Mouse (Mus musculus) thymus, postnatal 0 days (tissue): ENCODE data around the gene Sept4. TPM values are rescaled to one million over a fixed set of nuclear protein-coding genes. Genes with fewer than 3 reads are reported as not detected.

Source experiments
- DNase-seq: peaks from one replicate; pipeline ENCODE4 v3.0.0-alpha.2; 2015; ENCODE audit warnings: low spot score
- polyA plus RNA-seq: library from polyadenylated mRNA; unstranded; fragments of >200 nt; fragmentation: Nextera tagmentation; extraction: Ambion mirVana; gene quantifications from 2 replicates; pipeline ENCODE4 v1.2.1, GENCODE M21; 2015

Sept4 gene
- polyA plus RNA-seq = 23.9 and 25.0 TPM in 2 replicates

DNA sequence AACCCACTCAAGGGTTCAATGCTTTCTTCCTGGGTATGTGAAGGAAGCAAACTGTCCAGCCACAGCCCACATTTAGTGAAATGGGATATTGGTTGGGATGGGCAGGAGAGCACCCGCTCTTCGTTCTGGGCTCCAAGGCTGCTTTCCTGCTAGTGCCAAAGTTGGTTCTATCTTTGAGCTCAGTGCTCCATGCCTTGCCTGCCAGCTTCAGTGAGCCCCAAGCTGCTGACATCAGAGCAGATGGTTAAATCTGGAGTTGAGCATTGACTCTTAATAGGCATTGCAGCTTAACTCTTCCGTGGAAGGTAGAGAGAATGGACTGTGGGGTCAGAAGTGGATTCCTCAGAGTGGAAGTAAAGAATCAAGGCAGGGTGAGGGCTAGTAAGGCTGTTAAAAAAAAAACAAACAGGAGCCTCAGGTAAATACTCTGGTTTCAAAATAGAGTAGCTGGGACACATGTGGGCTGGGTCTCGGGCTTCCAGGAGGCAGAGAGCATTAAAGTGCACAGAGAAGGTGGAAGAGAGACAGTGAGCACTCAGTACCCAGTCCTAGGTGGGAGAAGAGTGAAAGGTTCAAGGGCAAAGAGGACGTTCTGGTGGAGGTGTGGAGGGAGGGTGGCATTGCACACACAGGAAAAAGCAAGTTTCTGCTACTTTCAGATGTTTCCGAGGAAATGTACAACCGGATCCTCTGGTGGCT lies at the start of gene Sept4:
Gene Sept4 (plus strand): TSS at position 649 of the 699 bp plus-strand sequence.
- no peak for DNase-seq

DNA sequence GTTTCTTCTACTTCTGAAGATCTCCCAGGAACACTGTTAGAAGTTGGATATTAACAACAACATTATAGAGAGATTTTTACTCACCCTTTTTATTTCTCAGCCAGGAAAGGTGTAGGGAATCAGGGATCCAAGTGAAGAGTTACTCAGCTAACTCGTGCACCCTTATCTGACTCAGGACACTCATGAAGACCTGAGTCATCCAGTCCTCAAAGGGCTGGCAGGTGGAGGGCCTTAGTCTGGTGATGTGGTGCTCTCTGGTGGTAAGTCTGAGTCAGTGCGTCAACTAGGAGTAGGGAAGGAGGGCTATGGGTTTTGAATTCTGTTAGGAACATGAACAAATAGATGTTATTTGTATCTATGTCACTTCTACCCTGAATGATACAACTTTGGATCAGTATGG lies 49.4 kb upstream of the Sept4 start:
- DNase-seq = peak; percentile 74

- DNase-seq = no peak
These were observed 45.2 kb upstream of the Sept4 start for GRCm38 (mm10) chr11:87523466-87523865.

DNA sequence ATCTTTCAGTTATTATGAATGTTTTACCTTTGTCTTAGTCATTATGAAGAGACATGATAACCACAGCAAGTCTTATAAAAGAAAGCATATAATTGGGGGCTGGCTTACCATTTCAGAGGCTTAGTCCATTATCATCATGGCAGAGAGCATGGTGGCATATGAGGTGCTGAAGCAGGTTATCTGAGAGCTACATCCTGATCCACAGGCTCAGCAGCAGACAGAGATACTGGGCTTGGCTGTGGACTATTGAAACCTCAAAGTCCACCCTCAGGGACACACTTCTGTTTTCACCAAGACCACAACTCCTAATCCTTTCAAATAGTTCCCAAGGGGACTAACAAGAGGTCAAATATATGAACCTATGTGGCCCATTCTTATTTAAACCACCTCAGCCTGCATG lies 44.7 kb upstream of the Sept4 start:
- DNase-seq = no peak

- no peak for DNase-seq
These were observed 43.9 kb upstream of the Sept4 start for GRCm38 (mm10) chr11:87524780-87525179.

- DNase-seq = no peak
These were observed 41.3 kb upstream of the Sept4 start for GRCm38 (mm10) chr11:87527364-87527763.

- peak; percentile 12 for DNase-seq
These were observed 40.7 kb upstream of the Sept4 start for GRCm38 (mm10) chr11:87527990-87528389.

GRCm38 (mm10) chr11:87531695-87532094 lies 37.0 kb upstream of the Sept4 start:
- peak; percentile 34 for DNase-seq

DNA sequence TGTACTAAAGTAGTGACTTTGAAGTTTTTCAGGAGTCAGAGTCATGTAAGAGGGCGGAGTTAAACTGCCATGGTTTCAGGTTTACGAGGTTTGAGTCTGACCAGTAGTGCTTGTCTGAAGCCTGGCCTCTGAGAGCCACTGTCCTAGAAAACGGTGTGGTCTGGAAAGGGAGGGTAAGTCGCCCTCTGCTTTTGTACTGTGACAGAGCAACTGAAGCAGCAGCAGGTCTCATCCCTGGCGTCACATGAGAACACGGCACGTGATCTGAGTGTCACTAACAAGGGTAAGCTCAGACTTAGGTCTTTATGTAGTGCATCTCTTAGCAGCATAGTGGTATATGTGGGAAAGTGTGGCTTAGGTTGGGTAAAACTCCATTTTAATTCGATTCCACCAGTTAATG lies 26.4 kb upstream of the Sept4 start:
- no peak for DNase-seq

DNA sequence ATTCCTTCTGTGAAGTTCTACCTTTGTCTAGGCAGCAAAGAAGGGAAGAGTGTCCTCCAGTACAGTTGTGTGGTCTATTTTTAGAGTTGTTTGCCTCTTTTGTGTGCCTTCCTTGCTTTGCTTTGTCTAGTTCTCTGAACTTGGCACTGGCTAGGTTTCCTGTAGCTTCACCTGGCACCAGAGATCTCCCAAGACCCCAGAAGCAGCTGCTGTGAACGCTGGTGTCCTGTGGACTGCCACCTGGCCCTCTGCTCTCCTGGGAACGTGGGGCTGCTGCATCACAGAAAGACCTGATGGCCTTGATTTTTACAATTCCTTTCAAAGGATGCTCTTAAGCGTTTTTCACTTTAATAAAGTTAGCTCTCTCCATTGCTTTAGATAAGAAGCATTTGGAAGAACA lies 25.8 kb upstream of the Sept4 start:
- peak; percentile 38 for DNase-seq

DNA sequence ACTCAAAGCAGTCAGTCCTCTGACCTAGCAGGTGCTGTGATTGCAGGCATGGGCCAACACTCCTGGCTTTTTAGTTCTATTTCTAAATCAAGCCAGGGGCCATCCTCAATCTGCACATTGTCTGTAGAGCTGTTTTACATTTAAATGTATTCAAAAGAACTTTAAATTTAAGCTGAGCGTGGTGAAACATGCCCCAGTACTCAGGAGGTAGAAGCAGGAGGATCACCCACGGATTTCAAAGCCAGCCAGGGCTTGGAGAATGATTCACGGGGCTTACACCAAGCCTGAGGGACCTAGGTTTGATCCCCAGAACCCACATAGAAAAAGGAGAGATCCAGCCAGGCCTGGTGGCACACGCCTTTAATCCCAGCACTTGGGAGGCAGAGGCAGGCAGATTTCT lies 15.4 kb upstream of the Sept4 start:
- DNase-seq = no peak

GRCm38 (mm10) chr11:87554386-87554785 lies 14.3 kb upstream of the Sept4 start:
- DNase-seq = no peak

GRCm38 (mm10) chr11:87555106-87555703 lies 13.5 kb upstream of the Sept4 start:
- DNase-seq = no peak

DNA sequence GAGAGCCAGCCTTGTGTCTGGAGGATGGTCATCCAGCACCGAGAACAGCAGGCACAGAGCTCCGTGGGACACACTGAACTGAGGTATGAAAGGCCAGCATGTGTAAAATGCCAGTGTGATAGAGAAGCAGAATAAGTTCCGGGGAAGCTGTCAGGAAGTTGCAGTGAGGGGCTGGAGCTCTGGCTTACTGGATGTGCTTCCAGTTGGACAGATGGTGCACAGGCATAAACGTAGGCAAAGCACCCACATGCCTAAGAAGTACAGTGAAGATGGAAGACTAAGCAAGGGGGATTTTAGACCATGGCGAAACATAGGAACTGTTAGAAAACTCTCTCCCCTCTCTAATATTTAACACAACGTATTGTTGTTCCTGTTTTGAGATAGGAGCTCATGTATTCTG lies 7.5 kb upstream of the Sept4 start:
- DNase-seq = no peak

GRCm38 (mm10) chr11:87566501-87566900 lies 2.2 kb upstream of the Sept4 start, which contains the start of gene Gm11492:
Gene Gm11492, plus strand, starts transcription at chr11:87566653.
- no peak for DNase-seq

DNA sequence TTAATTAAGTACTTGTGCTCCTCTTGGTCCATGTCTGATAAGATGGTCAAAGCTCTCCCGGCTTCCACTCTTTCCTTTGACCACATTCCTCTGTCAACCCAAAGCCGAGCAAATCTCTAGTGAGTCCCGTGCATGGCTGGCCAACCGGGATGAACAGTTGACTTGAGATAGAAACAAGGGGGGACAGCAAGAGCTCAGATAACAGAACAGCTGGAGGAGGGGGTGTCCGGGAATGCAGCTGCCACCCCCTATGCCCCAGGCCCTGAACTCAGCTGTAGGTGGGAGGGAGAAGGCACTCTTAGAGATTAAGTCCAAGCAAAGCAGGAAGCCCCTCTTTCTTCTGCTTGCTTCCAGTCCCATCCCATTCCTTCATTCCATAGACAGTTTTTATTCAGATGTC lies 2.0 kb downstream of the Sept4 start:
- no peak for DNase-seq

GRCm38 (mm10) chr11:87571361-87571950 lies 2.8 kb downstream of the Sept4 start:
- DNase-seq = no peak

GRCm38 (mm10) chr11:87573751-87574150 lies 5.0 kb downstream of the Sept4 start:
- no peak for DNase-seq

DNA sequence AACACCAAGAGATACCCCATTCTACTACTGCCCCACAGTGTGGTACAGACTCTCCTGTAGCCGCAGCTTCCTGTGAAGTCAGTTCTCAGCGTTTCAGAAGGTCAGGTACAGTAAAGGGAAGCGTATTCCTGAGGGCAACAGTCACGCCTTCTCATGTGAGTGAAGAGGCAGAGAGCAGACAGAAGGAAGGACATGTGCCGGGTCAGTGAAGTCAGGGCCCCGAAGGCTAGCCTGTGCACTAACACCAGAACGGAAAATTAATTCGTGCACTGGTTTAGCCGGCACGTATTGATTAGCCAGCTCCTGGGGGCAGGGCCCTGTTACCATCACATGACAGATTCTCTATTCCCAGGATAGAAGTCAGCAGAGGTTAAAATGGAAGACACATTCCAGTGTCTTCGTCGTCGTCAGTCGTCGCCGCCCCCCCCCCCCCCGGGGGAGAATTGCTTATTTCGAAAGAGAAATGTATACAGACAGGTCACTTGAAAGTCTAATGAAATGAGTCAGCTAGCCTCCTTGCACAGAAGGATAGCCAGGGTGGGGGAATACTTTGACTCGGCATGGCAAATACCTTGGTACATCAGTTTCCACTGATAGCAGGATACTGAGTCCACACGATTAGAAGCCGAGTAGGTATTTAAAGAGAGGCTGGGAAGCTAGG lies 5.9 kb downstream of the Sept4 start:
- DNase-seq = no peak

DNA sequence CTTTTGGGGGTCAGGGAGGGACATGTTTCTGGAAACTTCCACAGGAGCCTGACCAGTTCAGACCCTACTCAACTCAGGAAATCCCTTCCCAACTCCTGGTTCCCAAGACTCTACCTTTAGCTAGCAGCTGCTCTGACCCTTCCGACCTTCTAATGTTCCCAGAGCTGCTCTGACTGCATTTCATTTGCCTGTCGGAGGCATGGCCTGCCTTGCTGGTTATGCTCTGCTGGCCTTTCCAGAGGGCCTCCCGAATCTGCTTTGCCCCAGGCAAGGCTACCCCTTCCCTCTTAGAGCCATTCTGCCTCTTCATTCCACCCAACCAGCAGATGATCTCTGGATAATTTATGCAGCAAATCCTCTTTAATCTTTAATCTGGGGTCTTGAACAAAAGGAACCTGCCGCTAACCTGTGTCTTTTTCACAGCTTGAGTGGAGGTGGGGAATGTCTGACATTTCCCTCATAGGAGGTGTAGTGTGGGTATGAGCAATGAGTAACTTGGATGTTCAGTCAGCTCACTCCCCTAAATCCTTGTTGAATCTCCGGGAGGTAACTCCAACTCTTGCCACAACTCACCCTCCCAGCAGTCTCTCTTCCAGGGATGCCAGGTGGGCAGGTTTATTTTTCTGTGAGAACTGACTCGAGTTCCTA lies 9.0 kb downstream of the Sept4 start:
- no peak for DNase-seq

DNA sequence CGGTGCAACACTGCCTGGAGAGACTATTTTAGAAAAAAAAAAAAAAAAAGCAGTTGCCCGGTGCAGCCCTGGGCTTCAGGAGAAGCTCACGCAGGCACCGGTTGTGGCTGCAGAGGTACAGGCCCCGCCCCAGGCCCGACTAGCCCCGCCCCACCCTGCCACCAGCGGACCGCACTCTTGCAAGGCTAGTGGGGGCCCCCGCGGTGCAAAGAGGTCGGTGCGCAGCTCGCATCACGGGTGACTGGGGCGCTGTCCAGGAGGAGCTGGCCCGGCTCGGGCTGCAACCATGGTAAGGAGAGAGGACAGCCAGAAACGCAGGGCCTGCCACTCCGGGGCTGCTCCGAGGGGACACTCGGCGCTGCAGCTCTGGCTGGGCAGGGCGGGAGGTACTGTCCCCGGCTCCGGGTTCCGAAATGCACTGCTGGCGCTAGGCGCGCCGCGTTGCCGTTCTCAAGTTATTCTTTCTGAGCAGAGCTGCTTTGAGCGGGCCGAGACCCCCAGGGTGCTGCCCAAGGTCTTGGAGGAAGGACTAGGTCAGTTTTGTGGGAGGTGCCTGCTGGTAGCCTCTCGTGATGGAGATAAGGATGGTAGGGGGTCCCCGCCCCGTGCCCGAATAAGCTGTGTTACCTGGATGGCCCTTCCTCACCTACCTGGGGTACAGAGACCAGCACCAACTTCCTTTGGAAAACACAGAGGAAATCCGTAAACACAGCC lies 9.7 kb downstream of the Sept4 start:
- DNase-seq = peak; percentile 67
